Mouse (Mus musculus) embryonic fibroblast, embryonic 13.5 days (primary cell): Measurements from ENCODE around the gene Dapk1. TPM values are rescaled to one million over a fixed set of nuclear protein-coding genes. Genes with fewer than 3 reads are reported as not detected.
"Not testable (repeated sequence)": the region's sequence is repeated elsewhere in the genome, so short reads cannot be mapped to it uniquely, and the experiment has no call there.

Source experiments
- H3K27ac ChIP-seq: 2 replicates; pipeline ENCODE4 v1.5.1; 2012; ENCODE audit warnings: low read length, control low read depth, inconsistent platforms; ENCODE audit not compliant: insufficient read depth
- H3K4me1 ChIP-seq: 2 replicates; pipeline ENCODE4 v1.6.1; 2011; ENCODE audit warnings: low read length; ENCODE audit not compliant: control insufficient read depth, insufficient read depth
- H3K4me3 ChIP-seq: 2 replicates; pipeline ENCODE4 v1.5.1; 2011; ENCODE audit warnings: mild to moderate bottlenecking, control low read depth, low read length; ENCODE audit not compliant: insufficient read depth
- CTCF ChIP-seq: IDR thresholded peaks from 2 replicates; pipeline ENCODE4 v1.5.1; 2011; ENCODE audit warnings: mild to moderate bottlenecking, control low read depth, low read length, moderate library complexity, borderline replicate concordance; ENCODE audit not compliant: insufficient read depth
- POLR2A ChIP-seq: IDR thresholded peaks from 2 replicates; pipeline ENCODE4 v1.6.1; 2011; ENCODE audit warnings: low read depth, mild to moderate bottlenecking, control low read depth, low read length, moderate library complexity
- polyA plus RNA-seq: library from polyadenylated mRNA; stranded (reverse); fragments of >200 nt; gene quantifications from 2 replicates; pipeline ENCODE4 v1.2.4, GENCODE M21; 2011; ENCODE audit warnings: low read depth; ENCODE audit not compliant: missing spikeins, insufficient read length

Dapk1 gene
- polyA plus RNA-seq, 1 experiment = 27.6 TPM

DNA sequence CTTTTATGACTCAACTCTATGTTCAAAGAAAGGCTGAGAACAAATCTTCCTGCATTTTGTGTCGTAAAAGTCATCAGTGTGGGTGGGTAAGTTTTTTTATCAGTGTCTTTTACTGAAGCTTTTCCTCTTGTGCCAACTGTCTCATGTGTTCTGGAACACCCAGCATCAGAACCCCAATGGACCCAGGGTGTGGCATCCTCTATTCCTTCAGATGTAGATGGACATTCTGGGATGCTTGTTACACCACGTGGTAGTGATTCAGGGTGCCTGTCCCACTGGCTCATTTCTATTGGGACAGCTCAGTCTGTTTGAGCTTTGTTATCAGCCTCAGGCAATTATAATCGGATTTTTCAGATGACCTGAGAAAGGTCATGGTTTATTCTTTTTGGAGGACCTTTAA lies 6.9 kb upstream of the Dapk1 start:
- H3K4me1 ChIP-seq = no peaks in the 10 kb centered on the region
- no peak overlapping the region for H3K4me3 ChIP-seq
- TF ChIP-seq POLR2A = no peak
- TF ChIP-seq CTCF = no peak
- H3K27ac ChIP-seq = no peak overlapping the region

DNA sequence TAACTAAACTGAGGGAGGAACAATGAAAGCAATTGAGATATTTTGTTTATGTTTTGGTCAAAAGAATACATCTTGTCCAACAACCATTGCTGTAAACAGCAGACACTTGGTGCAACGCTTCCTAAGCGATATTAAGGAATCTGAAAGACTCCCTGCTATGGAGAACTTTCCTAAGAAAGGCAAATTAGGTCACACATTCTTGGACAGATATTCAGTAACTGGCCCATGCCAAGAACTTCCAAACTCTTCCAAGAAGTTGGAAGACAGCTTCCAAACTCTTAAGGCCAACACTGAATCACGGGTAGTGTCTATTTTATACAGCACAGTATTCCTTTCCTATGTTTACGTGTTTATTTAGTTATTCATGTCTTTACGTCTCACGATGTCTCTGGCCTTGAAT lies 6.2 kb upstream of the Dapk1 start:
- TF ChIP-seq POLR2A (no peak), CTCF (no peak)
- no peak overlapping the region for H3K4me3 ChIP-seq
- no peak overlapping the region for H3K27ac ChIP-seq
- H3K4me1 ChIP-seq = no peaks in the 10 kb centered on the region

DNA sequence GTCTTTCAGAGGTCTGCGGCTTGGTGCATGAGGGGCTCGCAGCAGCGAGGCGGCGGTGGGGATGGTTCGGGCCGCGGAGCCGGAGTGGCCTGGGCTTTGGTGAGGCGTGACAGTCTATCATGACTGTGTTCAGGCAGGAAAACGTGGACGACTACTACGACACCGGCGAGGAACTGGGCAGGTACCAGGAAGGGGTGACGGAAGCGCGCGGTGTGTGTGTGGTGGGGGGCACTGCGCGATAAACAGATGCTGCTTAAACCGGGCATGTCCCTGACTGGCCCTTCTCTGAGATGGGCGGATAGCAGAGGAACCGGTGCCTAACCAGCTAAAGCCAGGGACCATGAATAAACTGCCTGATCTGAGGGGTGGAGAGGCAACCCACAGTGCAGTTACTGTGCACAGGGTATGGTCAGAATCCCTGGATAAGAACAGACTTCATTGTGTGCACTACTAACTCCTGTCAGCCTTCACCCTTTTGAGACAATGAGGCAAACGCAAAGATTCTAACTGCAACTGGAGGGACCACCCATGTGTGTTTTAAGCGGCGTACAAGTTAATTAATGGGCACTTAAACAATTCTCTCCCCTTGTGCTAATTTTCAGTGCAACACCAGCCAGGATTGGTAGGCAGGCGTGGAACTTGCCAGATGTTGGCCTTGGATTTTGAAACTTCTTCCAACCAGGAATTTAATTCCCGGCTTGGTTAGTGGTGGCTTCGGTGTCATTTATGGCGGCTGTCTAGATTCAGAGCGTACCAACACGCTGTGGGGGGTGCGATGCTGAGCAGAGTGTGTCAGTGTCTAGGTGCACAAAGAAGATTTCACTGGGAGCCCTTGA lies 887 bp downstream of the Dapk1 start:
- peak overlapping the region; percentile 51 for H3K4me3 ChIP-seq
- no peak for TF ChIP-seq POLR2A
- no peak for TF ChIP-seq CTCF
- no peaks in the 10 kb centered on the region for H3K4me1 ChIP-seq
- no peak overlapping the region for H3K27ac ChIP-seq

DNA sequence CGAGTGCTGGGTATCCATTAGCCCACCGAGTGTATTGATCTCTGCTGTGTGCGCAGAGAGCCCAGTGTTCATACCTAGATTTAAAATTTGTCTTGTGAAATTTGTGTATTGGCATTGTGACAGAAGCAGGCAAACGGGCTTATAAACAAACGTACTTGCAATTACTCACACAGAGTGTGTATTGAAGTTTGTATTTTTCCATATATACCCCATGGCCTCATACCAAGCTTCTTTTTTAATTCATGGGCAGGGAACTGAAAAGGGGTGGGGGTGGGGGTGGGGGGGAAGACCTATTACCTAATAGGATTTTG lies 1.5 kb downstream of the Dapk1 start:
- H3K4me1 ChIP-seq = no peaks in the 10 kb centered on the region
- H3K4me3 ChIP-seq = no peak overlapping the region

DNA sequence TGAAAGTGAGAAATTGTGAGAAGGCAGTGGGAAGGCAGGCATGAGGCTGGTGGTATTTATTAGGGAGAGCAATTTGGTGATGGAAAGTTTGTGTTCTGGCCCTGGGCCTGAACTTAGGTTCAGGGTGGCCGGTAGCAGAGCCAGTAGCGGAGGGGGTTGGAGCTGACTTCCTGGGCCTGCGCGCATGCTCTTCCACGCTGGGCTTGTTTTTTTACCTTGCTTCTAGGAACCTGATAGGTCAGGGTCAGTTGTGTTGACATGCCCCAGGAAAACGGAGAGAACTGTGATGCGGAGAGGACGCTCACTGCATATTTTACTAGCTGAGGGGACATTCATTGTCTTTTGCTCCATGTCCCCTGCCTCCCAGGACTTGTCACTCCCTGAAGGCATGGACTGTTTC lies 5.7 kb downstream of the Dapk1 start:
- Histone ChIP-seq H3K4me3 (no peak overlapping the region), H3K4me1 (no peaks in the 10 kb centered on the region), H3K27ac (no peak overlapping the region)
- no peak for TF ChIP-seq CTCF
- TF ChIP-seq POLR2A = no peak

More for the DNA sequence above, 1.5 kb downstream of the Dapk1 start:
- no peak overlapping the region for H3K27ac ChIP-seq
- TF ChIP-seq CTCF (no peak), POLR2A (no peak)

DNA sequence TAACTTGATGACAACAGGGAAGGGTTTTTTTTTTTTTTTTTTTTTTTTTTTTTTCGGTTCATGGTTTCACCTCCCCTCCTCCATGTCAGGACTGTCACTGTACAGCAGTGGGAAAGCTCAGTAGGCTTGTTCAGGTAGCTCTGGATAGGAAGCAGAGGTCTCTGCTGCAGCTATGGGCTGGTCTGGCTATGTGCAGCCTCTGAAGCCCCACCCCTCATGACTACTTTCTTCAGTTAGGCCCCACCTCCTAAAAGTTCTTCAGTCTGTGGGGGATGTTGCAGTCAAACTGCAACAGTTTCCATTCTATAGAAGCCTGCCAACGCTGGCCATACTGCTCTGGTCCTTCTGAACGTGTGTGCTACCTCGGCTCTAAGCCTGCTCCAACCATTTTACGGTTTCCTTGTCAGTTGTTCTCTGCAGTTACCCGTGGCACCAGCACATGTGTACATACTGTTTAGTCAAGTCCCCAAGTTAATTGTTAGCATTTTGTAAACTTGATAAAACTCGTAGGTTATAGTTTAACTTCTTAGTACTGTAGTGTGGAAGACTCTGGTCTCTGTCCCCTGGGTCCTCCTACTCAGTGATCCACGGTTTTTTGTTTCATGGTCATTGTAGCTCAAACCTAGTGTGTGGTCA lies 6.8 kb downstream of the Dapk1 start:
- H3K4me3 ChIP-seq = no peak overlapping the region
- H3K27ac ChIP-seq = no peak overlapping the region
- no peaks in the 10 kb centered on the region for H3K4me1 ChIP-seq
- TF ChIP-seq CTCF = no peak
- TF ChIP-seq POLR2A = no peak

DNA sequence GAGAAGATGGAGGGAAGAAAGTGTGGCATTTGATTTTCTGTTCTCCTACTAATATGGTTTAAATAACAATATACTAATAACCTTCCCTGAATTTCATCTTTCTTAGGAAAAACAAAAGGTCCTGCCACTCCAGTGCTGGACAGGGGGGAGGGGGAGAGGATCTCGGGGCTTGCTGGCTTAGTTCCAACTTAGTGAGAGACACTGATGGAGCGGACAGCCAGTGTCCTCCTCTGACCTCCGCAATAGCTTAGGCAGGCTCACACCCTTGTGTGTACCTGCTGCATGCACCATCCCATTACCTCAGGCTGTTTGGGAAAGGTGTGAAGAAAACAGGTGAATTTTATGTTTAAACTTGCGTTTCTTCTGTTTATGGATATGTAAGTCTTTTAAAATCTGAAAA lies 7.5 kb downstream of the Dapk1 start:
- no peak overlapping the region for H3K4me3 ChIP-seq
- no peak overlapping the region for H3K27ac ChIP-seq
- H3K4me1 ChIP-seq = no peaks in the 10 kb centered on the region
- TF ChIP-seq POLR2A = no peak
- TF ChIP-seq CTCF = no peak

DNA sequence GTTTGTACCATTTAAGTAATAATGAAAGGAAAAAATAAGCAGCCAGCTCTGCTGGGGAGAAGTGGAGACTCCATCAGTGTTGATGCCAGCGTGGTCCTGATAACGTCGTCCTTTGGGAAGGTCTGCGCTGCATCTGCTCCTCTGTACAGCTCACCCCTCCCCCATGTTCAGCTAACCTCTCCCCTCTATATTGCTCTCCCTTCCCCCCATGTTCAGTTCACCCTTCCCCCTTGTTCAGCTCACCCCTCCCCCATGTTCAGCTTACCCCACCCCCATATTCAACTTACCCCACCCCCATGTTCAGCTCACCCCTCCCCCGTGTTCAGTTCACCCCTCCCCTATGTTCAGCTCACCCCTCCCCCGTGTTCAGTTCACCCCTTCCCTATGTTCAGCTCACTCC lies 8.8 kb downstream of the Dapk1 start:
- no peak for TF ChIP-seq CTCF
- TF ChIP-seq POLR2A = no peak
- Histone ChIP-seq H3K4me3 (no peak overlapping the region), H3K27ac (no peak overlapping the region), H3K4me1 (no peaks in the 10 kb centered on the region)

DNA sequence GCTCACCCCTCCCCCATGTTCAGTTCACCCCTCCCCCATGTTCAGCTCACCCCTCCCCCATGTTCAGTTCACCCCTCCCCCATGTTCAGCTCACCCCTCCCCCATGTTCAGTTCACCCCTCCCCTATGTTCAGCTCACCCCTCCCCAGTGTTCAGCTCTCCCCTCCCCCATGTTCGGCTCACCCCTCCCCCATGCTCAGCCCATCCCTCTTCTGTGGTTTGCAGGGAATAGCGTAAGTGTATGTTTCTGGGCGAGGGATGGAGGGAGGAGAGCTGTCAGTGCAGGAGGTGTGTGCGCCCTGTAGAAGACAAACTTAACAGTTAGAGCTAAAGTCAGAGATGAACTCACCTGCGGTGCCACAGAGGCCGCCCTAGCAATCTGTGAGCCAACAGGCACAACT lies 9.2 kb downstream of the Dapk1 start:
- not testable (repeated sequence) for H3K4me3 ChIP-seq, H3K4me1 ChIP-seq, H3K27ac ChIP-seq

DNA sequence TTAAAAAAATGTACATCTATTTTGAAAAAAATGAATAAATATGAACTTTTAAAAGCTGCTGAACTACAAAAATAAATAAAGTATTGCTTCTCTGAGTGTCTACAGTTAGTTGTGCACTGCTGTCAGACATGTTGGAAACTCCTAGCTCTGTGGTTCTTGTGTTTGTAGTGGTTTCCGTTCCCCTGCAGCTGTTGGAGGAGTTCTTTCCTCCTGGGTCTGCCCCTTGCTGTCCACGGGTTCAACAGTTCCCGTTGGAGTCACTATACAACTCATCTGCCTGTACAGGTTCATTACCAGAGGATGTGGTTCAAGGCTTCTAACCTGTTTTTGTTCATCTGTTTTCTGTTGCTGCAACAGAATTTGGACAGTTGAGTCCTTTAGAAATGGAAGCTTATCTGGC lies 10.4 kb downstream of the Dapk1 start:
- Histone ChIP-seq H3K4me1 (no peaks in the 10 kb centered on the region), H3K4me3 (no peak overlapping the region), H3K27ac (no peak overlapping the region)
- no peak for TF ChIP-seq POLR2A
- no peak for TF ChIP-seq CTCF

DNA sequence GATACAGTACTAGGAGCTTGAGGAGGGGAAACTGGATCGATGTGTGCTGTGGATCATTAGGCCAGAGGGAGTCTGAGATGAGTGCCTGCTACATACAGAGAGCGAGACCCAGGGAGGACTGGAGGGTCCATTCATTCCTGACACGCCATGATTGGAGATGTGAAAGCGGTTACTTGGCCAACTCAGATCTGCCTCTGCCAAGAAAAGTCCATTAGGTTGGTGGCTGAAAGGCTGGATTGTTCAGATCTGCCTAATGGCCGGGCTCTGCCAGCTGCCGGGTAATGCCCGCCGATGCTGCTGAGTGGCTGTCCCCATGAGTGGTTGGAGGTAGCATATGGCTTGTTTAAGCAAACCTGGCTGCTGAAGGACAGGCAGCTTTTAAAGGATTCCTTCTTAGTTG lies 12.4 kb downstream of the Dapk1 start:
- H3K27ac ChIP-seq = no peak overlapping the region
- no peak for TF ChIP-seq CTCF
- no peak overlapping the region for H3K4me3 ChIP-seq
- no peaks in the 10 kb centered on the region for H3K4me1 ChIP-seq
